Mouse (Mus musculus) activated CD4-positive, CD25-positive, alpha-beta regulatory T cell (primary cell): ENCODE data around the gene Ccna1. TPM values are rescaled to one million over a fixed set of nuclear protein-coding genes. Genes with fewer than 3 reads are reported as not detected.

ENCODE experiments used
- polyA plus RNA-seq, 2 experiments: library from polyadenylated mRNA; unstranded; fragments of 100-300 nt; shearing (Covaris generic); gene quantifications; one replicate each; pipeline ENCODE4 v1.2.1; 2017

The Ccna1 gene
- polyA plus RNA-seq = under 1 TPM in 1 of 2 experiments, not detected in 1; 0.16 TPM

GRCm38 (mm10) chr3:55055038-55055746, at the start of gene Ccna1:
TSS of gene Ccna1 (minus strand) at chr3:55055501.

Other genes starting within 250 kb of the Ccna1 start
- 100 to 1,000 TPM in 1 of 2 experiments, 10 to 100 TPM in 1; 97.8 to 122 TPM for gene Rfxap, start 247.7 kb downstream of the Ccna1 start, polyA plus RNA-seq
- gene Sertm1, start 139.6 kb downstream of the Ccna1 start, polyA plus RNA-seq = under 1 TPM in 1 of 2 experiments, not detected in 1; 0.11 TPM
- gene Spg20, start 56.6 kb upstream of the Ccna1 start, polyA plus RNA-seq = 10 to 100 TPM; 16.8 to 20.1 TPM
- gene Ccdc169, start 81.8 kb upstream of the Ccna1 start, polyA plus RNA-seq = under 1 TPM in 1 of 2 experiments, not detected in 1; 0.43 TPM
- under 1 TPM in 1 of 2 experiments, not detected in 1; 0.10 TPM for gene Sohlh2, start 126.5 kb upstream of the Ccna1 start, polyA plus RNA-seq
- under 1 TPM; 0.25 to 0.92 TPM for gene Dclk1, start 186.9 kb upstream of the Ccna1 start, polyA plus RNA-seq